Mouse (Mus musculus): ENCODE measurements around the gene Arhgef28. TPM values are rescaled to one million over a fixed set of nuclear protein-coding genes. Genes with fewer than 3 reads are reported as not detected.
"Not testable (repeated sequence)": the region's sequence is repeated elsewhere in the genome, so short reads cannot be mapped to it uniquely, and the experiment has no call there.

Arhgef28 gene
- polyA plus RNA-seq, 1 experiment from 2014 or later = 12.9 TPM

GRCm38 (mm10) chr13:98093483-98093882, 112.8 kb downstream of the Arhgef28 start:
- H3K9me3 ChIP-seq = no peaks in the 10 kb centered on the region
- WGBS = 78% methylated on average over 9 of the region's 9 CpGs
- no peaks in the 10 kb centered on the region for H3K36me3 ChIP-seq
- H3K4me3 ChIP-seq (replicated peaks) = no peak overlapping the region
- H3K27me3 ChIP-seq = no peaks in the 10 kb centered on the region
- no peak overlapping the region for H3K27ac ChIP-seq
- H3K9ac ChIP-seq (replicated peaks) = no peak overlapping the region
- H3K4me1 ChIP-seq (replicated peaks) = peaks cover 10% of the 10 kb centered on the region
- no peak for ATAC-seq
- no peak overlapping the region for H3K4me2 ChIP-seq (replicated peaks)

GRCm38 (mm10) chr13:98092354-98093002, 113.8 kb downstream of the Arhgef28 start:
- Histone ChIP-seq H3K4me3 (replicated peaks) (no peak overlapping the region), H3K9me3 (no peaks in the 10 kb centered on the region), H3K9ac (replicated peaks) (no peak overlapping the region), H3K27me3 (no peaks in the 10 kb centered on the region), H3K36me3 (no peaks in the 10 kb centered on the region), H3K4me1 (replicated peaks) (peaks cover 10% of the 10 kb centered on the region), H3K4me2 (replicated peaks) (no peak overlapping the region), H3K27ac (no peak overlapping the region)
- WGBS = 93% methylated on average over 12 of the region's 12 CpGs
- no peak for ATAC-seq

- no peaks in the 10 kb centered on the region for H3K36me3 ChIP-seq
- no peak overlapping the region for H3K4me2 ChIP-seq (replicated peaks)
- WGBS = 83% methylated on average over 4 of the region's 4 CpGs
- 0 out of 2 replicates have a peak, but pooled peaks cover 4% of the 10 kb centered on the region for H3K4me1 ChIP-seq (replicated peaks)
- no peak for ATAC-seq
- no peak overlapping the region for H3K4me3 ChIP-seq (replicated peaks)
- H3K27me3 ChIP-seq = no peaks in the 10 kb centered on the region
- H3K27ac ChIP-seq = no peak overlapping the region
- no peaks in the 10 kb centered on the region for H3K9me3 ChIP-seq
- no peak overlapping the region for H3K9ac ChIP-seq (replicated peaks)
These were observed 126.6 kb downstream of the Arhgef28 start for GRCm38 (mm10) chr13:98079640-98080039.

- ATAC-seq = no peak
- Histone ChIP-seq H3K9ac (replicated peaks) (no peak overlapping the region), H3K27me3 (no peaks in the 10 kb centered on the region), H3K36me3 (no peaks in the 10 kb centered on the region), H3K4me2 (replicated peaks) (no peak overlapping the region), H3K9me3 (no peaks in the 10 kb centered on the region), H3K4me1 (replicated peaks) (0 out of 2 replicates have a peak, but pooled peaks cover 5% of the 10 kb centered on the region), H3K27ac (no peak overlapping the region), H3K4me3 (replicated peaks) (no peak overlapping the region)
- WGBS = 87% methylated on average over 5 of the region's 5 CpGs
These were observed 128.0 kb downstream of the Arhgef28 start for GRCm38 (mm10) chr13:98078251-98078650.

- Histone ChIP-seq H3K36me3 (no peaks in the 10 kb centered on the region), H3K9me3 (no peaks in the 10 kb centered on the region), H3K4me3 (replicated peaks) (no peak overlapping the region), H3K27me3 (no peaks in the 10 kb centered on the region), H3K9ac (replicated peaks) (no peak overlapping the region), H3K4me1 (replicated peaks) (0 out of 2 replicates have a peak, but pooled peaks cover 5% of the 10 kb centered on the region), H3K27ac (no peak overlapping the region), H3K4me2 (replicated peaks) (no peak overlapping the region)
- no peak for ATAC-seq
- 94% methylated on average over 12 of the region's 12 CpGs for WGBS
These were observed 129.0 kb downstream of the Arhgef28 start for GRCm38 (mm10) chr13:98077216-98077615.

GRCm38 (mm10) chr13:98074871-98075270, 131.4 kb downstream of the Arhgef28 start:
- no peaks in the 10 kb centered on the region for H3K27me3 ChIP-seq
- ATAC-seq = no peak
- no peak overlapping the region for H3K4me2 ChIP-seq (replicated peaks)
- H3K4me1 ChIP-seq (replicated peaks) = 0 out of 2 replicates have a peak, but pooled peaks cover 5% of the 10 kb centered on the region
- H3K36me3 ChIP-seq = no peaks in the 10 kb centered on the region
- H3K4me3 ChIP-seq (replicated peaks) = no peak overlapping the region
- 62% methylated on average over 11 of the region's 11 CpGs for WGBS
- H3K9me3 ChIP-seq = no peaks in the 10 kb centered on the region
- no peak overlapping the region for H3K9ac ChIP-seq (replicated peaks)
- no peak overlapping the region for H3K27ac ChIP-seq

- H3K9ac ChIP-seq (replicated peaks) = no peak overlapping the region
- no peaks in the 10 kb centered on the region for H3K9me3 ChIP-seq
- H3K27ac ChIP-seq = no peak overlapping the region
- 59% methylated on average over 4 of the region's 4 CpGs for WGBS
- H3K4me2 ChIP-seq (replicated peaks) = no peak overlapping the region
- H3K4me3 ChIP-seq (replicated peaks) = no peak overlapping the region
- H3K36me3 ChIP-seq = no peaks in the 10 kb centered on the region
- 0 out of 2 replicates have a peak, but pooled peaks cover 5% of the 10 kb centered on the region for H3K4me1 ChIP-seq (replicated peaks)
- no peaks in the 10 kb centered on the region for H3K27me3 ChIP-seq
- ATAC-seq = no peak
These were observed 133.0 kb downstream of the Arhgef28 start for GRCm38 (mm10) chr13:98073190-98073589.

GRCm38 (mm10) chr13:98070458-98070857, 135.8 kb downstream of the Arhgef28 start:
- Histone ChIP-seq H3K27me3 (no peaks in the 10 kb centered on the region), H3K9me3 (no peaks in the 10 kb centered on the region), H3K4me2 (replicated peaks) (no peak overlapping the region), H3K36me3 (no peaks in the 10 kb centered on the region), H3K9ac (replicated peaks) (no peak overlapping the region), H3K27ac (no peak overlapping the region), H3K4me1 (replicated peaks) (0 out of 2 replicates have a peak, but pooled peaks cover 5% of the 10 kb centered on the region), H3K4me3 (replicated peaks) (no peak overlapping the region)
- no peak for ATAC-seq
- 97% methylated on average over 6 of the region's 6 CpGs for WGBS

GRCm38 (mm10) chr13:98069646-98070045, 136.6 kb downstream of the Arhgef28 start:
- WGBS = 94% methylated on average over 6 of the region's 6 CpGs

GRCm38 (mm10) chr13:98062843-98063242, 143.4 kb downstream of the Arhgef28 start:
- Histone ChIP-seq H3K36me3 (no peaks in the 10 kb centered on the region), H3K27ac (no peak overlapping the region), H3K9ac (replicated peaks) (no peak overlapping the region), H3K9me3 (no peaks in the 10 kb centered on the region), H3K27me3 (no peaks in the 10 kb centered on the region), H3K4me2 (replicated peaks) (no peak overlapping the region), H3K4me1 (replicated peaks) (no peaks in the 10 kb centered on the region), H3K4me3 (replicated peaks) (no peak overlapping the region)
- WGBS = 85% methylated on average over 4 of the region's 4 CpGs
- ATAC-seq = no peak

More at GRCm38 (mm10) chr13:98069646-98070045, 136.6 kb downstream of the Arhgef28 start:
- Histone ChIP-seq H3K9ac (replicated peaks) (no peak overlapping the region), H3K4me1 (replicated peaks) (0 out of 2 replicates have a peak, but pooled peaks cover 2% of the 10 kb centered on the region), H3K27ac (no peak overlapping the region), H3K36me3 (no peaks in the 10 kb centered on the region), H3K27me3 (no peaks in the 10 kb centered on the region), H3K4me2 (replicated peaks) (no peak overlapping the region), H3K4me3 (replicated peaks) (no peak overlapping the region), H3K9me3 (no peaks in the 10 kb centered on the region)
- no peak for ATAC-seq

GRCm38 (mm10) chr13:98060121-98060520, 146.1 kb downstream of the Arhgef28 start:
- not testable (repeated sequence) for H3K36me3 ChIP-seq; H3K9me3 ChIP-seq; ATAC-seq; H3K4me1 ChIP-seq (replicated peaks); H3K9ac ChIP-seq (replicated peaks); H3K4me2 ChIP-seq (replicated peaks); H3K27me3 ChIP-seq; H3K4me3 ChIP-seq (replicated peaks); H3K27ac ChIP-seq
- WGBS = 84% methylated on average over 1 of the region's 1 CpGs

- no peak overlapping the region for H3K9ac ChIP-seq (replicated peaks)
- peak; percentile 75 for ATAC-seq
- WGBS = 19% methylated on average over 8 of the region's 8 CpGs
- no peak overlapping the region for H3K4me3 ChIP-seq (replicated peaks)
- no peaks in the 10 kb centered on the region for H3K9me3 ChIP-seq
- peak overlapping the region; percentile 9; the same call in 1 of the 2 replicates for H3K4me2 ChIP-seq (replicated peaks)
- no peaks in the 10 kb centered on the region for H3K36me3 ChIP-seq
- H3K27me3 ChIP-seq = no peaks in the 10 kb centered on the region
- no peak overlapping the region for H3K27ac ChIP-seq
- peaks cover 12% of the 10 kb centered on the region for H3K4me1 ChIP-seq (replicated peaks)
These were observed 151.0 kb downstream of the Arhgef28 start for GRCm38 (mm10) chr13:98055194-98055593.

All from midbrain, embryonic 13.5 days (tissue).